Mouse (Mus musculus): ENCODE data around the gene Prkcb. TPM values are rescaled to one million over a fixed set of nuclear protein-coding genes. Genes with fewer than 3 reads are reported as not detected.

Gene Prkcb
- polyA plus RNA-seq, 1 experiment from 2014 or later: 148 TPM

DNA sequence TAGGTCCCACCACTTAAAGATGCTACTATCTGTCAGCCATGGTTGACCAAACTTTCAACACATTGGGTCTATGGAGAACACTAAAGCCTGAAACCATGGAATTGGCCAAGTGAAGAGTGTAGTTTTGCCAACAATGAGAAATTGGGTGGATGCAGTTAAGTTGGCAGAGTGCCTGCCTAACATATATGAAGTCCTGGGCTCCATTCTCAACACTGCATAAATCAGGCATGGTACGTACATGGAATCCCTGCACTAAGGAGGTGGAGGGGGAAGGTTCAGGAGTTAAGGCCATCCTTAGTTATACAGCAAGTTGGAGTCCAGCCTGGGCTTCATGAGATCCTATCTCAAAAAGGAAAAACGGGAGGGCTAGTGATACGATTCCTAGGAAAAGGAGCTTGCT is 364.0 kb downstream of the Prkcb start:
- no peak overlapping the region for H3K9ac ChIP-seq (ENCODE audit: low read depth, low read length)
- no peak overlapping the region for H3K27ac ChIP-seq (ENCODE audit: low read length)
- no peaks in the 10 kb centered on the region for H3K36me3 ChIP-seq (ENCODE audit: control insufficient read depth, insufficient read depth, low read length)
- H3K4me1 ChIP-seq (ENCODE audit: control insufficient read depth, insufficient read depth, low read length): no peaks in the 10 kb centered on the region
- no peaks in the 10 kb centered on the region for H3K9me3 ChIP-seq (replicated peaks; ENCODE audit: control insufficient read depth, low read length, poor library complexity, severe bottlenecking)
- no peak overlapping the region for H3K4me2 ChIP-seq (ENCODE audit: low read length)
- 81% methylated on average over 3 of the region's 3 CpGs for WGBS
- H3K4me3 ChIP-seq (ENCODE audit: low read depth, low read length): no peak overlapping the region
- no peak for ATAC-seq
- no peaks in the 10 kb centered on the region for H3K27me3 ChIP-seq (ENCODE audit: control insufficient read depth, insufficient read depth, low read depth, low read length)

DNA sequence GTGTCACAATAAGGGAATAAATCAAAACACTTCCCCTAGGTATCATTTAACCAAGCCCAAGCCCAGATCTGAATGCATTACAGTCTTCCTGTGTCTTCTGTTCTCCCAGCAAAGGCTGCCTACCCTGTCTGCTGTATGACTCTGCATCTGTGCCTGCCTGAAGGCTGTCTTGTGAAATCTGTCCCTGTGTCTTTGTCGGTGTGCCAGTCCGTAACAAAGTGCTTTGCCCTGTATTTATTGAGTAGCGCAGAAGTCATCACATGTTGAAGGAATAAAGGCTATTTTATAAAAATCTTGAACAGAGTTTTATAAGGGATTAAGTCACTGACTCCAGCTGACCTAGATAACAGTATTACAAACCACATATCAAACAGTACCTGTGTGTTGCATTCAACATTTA is 368.1 kb downstream of the Prkcb start:
- H3K9me3 ChIP-seq (replicated peaks; ENCODE audit: control insufficient read depth, low read length, poor library complexity, severe bottlenecking): no peaks in the 10 kb centered on the region
- no peak for ATAC-seq
- H3K27ac ChIP-seq (ENCODE audit: low read length): no peak overlapping the region
- H3K27me3 ChIP-seq (ENCODE audit: control insufficient read depth, insufficient read depth, low read depth, low read length): no peaks in the 10 kb centered on the region
- no peak overlapping the region for H3K4me3 ChIP-seq (ENCODE audit: low read depth, low read length)
- H3K36me3 ChIP-seq (ENCODE audit: control insufficient read depth, insufficient read depth, low read length): no peaks in the 10 kb centered on the region
- H3K4me2 ChIP-seq (ENCODE audit: low read length): no peak overlapping the region
- no peak overlapping the region for H3K9ac ChIP-seq (ENCODE audit: low read depth, low read length)
- H3K4me1 ChIP-seq (ENCODE audit: control insufficient read depth, insufficient read depth, low read length): no peaks in the 10 kb centered on the region
- WGBS: 90% methylated on average over 3 of the region's 3 CpGs

DNA sequence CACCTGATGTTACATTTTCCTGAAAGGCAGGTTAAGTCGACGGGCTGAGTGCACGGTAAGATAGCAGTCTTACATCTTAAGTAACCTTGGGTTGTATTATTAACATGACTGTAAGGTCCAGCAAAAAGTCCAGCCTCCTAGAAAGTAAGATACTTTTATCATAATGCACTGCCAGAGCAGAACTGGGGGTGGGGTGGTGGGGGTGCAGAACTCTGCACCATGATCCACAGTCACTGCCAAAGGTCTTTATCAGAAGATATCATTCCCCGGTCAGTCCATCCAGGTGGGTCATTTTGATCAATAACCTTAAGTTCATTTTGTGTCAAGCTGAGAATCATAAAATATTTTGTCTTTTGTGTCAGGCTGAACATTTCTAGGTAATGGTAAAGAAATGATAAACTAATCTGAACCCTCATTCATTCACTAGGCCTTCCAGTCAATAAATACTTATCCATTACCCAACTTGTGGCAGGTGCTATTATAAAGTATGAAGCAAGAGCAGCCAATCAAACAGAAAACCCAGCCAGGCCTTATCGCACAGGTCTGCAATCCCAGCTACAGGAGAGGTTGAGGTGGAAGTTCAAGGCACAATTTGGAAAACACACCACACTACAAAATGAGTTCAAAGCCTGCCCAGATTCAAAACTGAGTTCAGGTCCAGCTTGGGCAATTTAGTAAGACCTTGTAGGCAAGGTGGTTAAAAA is 369.0 kb downstream of the Prkcb start:
- Histone ChIP-seq H3K27me3 (ENCODE audit: control insufficient read depth, insufficient read depth, low read depth, low read length) (no peaks in the 10 kb centered on the region), H3K4me2 (ENCODE audit: low read length) (no peak overlapping the region), H3K4me3 (ENCODE audit: low read depth, low read length) (no peak overlapping the region), H3K36me3 (ENCODE audit: control insufficient read depth, insufficient read depth, low read length) (no peaks in the 10 kb centered on the region), H3K9me3 (replicated peaks; ENCODE audit: control insufficient read depth, low read length, poor library complexity, severe bottlenecking) (no peaks in the 10 kb centered on the region), H3K9ac (ENCODE audit: low read depth, low read length) (no peak overlapping the region), H3K4me1 (ENCODE audit: control insufficient read depth, insufficient read depth, low read length) (no peaks in the 10 kb centered on the region), H3K27ac (ENCODE audit: low read length) (no peak overlapping the region)
- ATAC-seq: no peak
- WGBS: 94% methylated on average over 5 of the region's 5 CpGs

DNA sequence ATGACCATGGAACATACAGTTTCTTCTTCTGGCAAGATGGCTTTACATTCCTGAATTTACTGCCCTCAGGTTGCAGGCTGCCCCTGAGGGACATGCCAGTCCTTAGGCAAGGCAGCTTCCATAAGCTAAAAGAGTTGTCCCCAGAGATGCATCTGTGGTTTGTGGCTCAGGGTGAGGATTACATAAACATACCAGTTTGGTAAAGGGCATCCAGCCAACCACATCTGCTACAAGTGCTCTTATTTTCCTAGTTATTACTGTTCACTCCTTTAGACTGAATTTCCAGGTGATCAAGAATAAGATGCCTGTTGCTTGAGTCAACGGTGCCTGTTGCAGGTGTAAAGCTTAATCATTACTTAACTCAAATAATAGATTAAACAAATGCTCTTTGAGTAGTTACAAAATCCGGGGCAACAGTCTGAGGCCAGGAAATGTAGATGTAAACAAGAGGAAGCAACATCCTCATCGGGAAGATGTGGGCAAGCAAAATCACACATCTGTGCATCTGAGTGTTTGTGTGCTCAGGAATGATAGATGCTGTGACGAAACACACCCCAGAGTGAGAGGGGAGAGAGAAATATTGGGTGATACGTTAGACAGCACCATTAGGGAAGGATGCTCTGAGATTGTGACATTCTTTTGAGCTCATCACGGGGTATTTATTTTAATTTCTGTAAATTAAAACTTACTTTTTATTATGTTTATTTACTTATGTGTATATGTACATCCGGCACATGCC is 376.9 kb downstream of the Prkcb start:
- no peaks in the 10 kb centered on the region for H3K9me3 ChIP-seq (replicated peaks; ENCODE audit: control insufficient read depth, low read length, poor library complexity, severe bottlenecking)
- ATAC-seq: no peak
- H3K27me3 ChIP-seq (ENCODE audit: control insufficient read depth, insufficient read depth, low read depth, low read length): no peaks in the 10 kb centered on the region
- no peak overlapping the region for H3K9ac ChIP-seq (ENCODE audit: low read depth, low read length)
- H3K4me2 ChIP-seq (ENCODE audit: low read length): no peak overlapping the region
- no peaks in the 10 kb centered on the region for H3K4me1 ChIP-seq (ENCODE audit: control insufficient read depth, insufficient read depth, low read length)
- no peaks in the 10 kb centered on the region for H3K36me3 ChIP-seq (ENCODE audit: control insufficient read depth, insufficient read depth, low read length)
- 82% methylated on average over 7 of the region's 7 CpGs for WGBS
- no peak overlapping the region for H3K4me3 ChIP-seq (ENCODE audit: low read depth, low read length)
- no peak overlapping the region for H3K27ac ChIP-seq (ENCODE audit: low read length)

DNA sequence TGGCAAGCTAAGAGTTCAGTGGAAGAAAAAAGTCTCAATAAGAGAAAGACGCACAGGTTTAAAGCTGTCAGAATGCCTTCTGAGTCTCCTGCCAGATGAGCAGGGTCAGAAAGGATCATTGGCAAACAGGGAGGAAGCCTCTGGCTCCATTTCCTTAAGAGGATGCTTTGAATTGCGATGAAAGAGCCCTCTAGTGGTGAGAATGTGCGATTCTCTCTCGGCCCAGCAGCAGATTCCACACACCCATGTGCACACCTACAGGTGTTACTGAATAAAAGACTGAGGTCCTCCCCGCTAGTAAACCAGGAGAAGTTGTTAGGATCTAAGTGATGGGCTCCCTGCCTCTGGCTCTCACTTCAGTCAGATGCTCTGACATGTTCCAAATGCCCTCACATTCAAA is 379.4 kb downstream of the Prkcb start:
- no peaks in the 10 kb centered on the region for H3K27me3 ChIP-seq (ENCODE audit: control insufficient read depth, insufficient read depth, low read depth, low read length)
- no peaks in the 10 kb centered on the region for H3K9me3 ChIP-seq (replicated peaks; ENCODE audit: control insufficient read depth, low read length, poor library complexity, severe bottlenecking)
- no peak overlapping the region for H3K9ac ChIP-seq (ENCODE audit: low read depth, low read length)
- ATAC-seq: no peak
- no peak overlapping the region for H3K4me3 ChIP-seq (ENCODE audit: low read depth, low read length)
- no peaks in the 10 kb centered on the region for H3K36me3 ChIP-seq (ENCODE audit: control insufficient read depth, insufficient read depth, low read length)
- no peak overlapping the region for H3K4me2 ChIP-seq (ENCODE audit: low read length)
- no peak overlapping the region for H3K27ac ChIP-seq (ENCODE audit: low read length)
- 27% methylated on average over 5 of the region's 5 CpGs for WGBS
- no peaks in the 10 kb centered on the region for H3K4me1 ChIP-seq (ENCODE audit: control insufficient read depth, insufficient read depth, low read length)

DNA sequence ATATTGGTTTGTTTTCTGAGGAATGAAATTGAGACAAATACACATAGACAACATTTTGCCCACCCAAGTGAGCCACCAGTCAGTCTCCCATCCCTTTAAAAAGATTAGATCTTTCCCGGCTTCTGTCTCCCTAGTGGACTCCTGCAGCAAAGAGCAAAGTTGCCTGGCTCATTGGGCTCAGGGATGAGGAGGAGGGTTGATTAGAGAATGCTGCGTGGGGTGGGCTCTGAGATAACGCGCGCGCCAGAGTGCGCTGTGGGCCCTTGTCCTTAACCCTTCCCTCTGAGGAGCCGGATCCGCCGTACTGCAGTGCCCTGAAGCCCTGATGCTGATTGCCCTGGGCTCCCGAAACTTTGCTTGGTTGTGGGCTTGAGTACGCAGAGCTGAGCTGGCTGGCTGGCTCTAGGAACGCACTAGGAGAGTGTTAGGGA is 381.9 kb downstream of the Prkcb start, which contains the start of gene Cacng3:
Gene Cacng3, plus strand, starts transcription at position 51 of the 431 bp plus-strand sequence.
- Histone ChIP-seq H3K27ac (ENCODE audit: low read length) (peak within 1 kb of the TSS; percentile 68), H3K4me1 (ENCODE audit: control insufficient read depth, insufficient read depth, low read length) (peaks cover 4% of the 10 kb centered on the region; the same call in 1 of the 2 replicates), H3K36me3 (ENCODE audit: control insufficient read depth, insufficient read depth, low read length) (no peaks in the 10 kb centered on the region), H3K4me2 (ENCODE audit: low read length) (peak within 1 kb of the TSS; percentile 63), H3K27me3 (ENCODE audit: control insufficient read depth, insufficient read depth, low read depth, low read length) (no peaks in the 10 kb centered on the region), H3K4me3 (ENCODE audit: low read depth, low read length) (peak within 1 kb of the TSS; percentile 46), H3K9me3 (replicated peaks; ENCODE audit: control insufficient read depth, low read length, poor library complexity, severe bottlenecking) (no peaks in the 10 kb centered on the region), H3K9ac (ENCODE audit: low read depth, low read length) (peak within 1 kb of the TSS; percentile 65)
- ATAC-seq: no peak
- WGBS: 9% methylated on average over 13 of the region's 13 CpGs

DNA sequence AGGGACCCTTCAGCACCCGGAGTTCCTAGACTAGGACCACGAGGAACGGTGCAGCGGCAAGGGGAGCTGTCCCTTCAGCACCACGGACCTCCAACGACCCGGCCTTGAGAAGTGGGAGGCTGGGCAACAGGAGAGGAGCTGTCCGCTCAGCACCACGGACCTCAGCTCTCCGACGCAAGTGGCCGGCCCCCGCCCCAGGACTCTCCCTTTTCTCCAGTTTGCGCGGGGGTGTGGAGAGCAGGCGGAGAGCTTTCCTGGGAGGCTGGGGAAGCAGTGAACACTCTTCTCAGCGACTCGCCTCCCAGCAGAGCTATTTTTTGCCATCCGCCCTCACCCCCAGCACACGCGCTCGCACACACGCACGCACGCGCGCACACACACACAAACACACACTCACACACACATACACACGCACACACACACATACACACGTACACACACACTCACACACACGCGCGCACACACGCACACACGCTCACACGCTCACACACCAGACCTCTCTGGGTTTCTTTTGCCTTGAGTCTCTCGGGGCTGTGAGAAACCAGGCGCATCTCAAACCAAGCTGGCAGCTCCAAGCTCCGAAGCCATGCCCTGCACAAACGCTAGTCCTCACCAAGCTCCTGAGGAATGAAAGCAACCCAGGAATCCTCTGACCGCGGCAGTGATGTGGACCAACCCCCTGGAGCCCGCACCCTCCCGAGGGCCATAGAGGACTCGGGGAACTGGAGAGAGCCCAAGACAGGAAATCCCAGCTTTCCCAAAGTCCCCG is 382.5 kb downstream of the Prkcb start:
- Histone ChIP-seq H3K4me3 (ENCODE audit: low read depth, low read length) (peak overlapping the region; percentile 46), H3K9me3 (replicated peaks; ENCODE audit: control insufficient read depth, low read length, poor library complexity, severe bottlenecking) (no peaks in the 10 kb centered on the region), H3K27me3 (ENCODE audit: control insufficient read depth, insufficient read depth, low read depth, low read length) (no peaks in the 10 kb centered on the region), H3K36me3 (ENCODE audit: control insufficient read depth, insufficient read depth, low read length) (no peaks in the 10 kb centered on the region), H3K9ac (ENCODE audit: low read depth, low read length) (peak overlapping the region; percentile 65), H3K27ac (ENCODE audit: low read length) (peak overlapping the region; percentile 68), H3K4me2 (ENCODE audit: low read length) (peak overlapping the region; percentile 63), H3K4me1 (ENCODE audit: control insufficient read depth, insufficient read depth, low read length) (peaks cover 7% of the 10 kb centered on the region; the same call in 1 of the 2 replicates)
- peak; percentile 85 for ATAC-seq
- 5% methylated on average over 44 of the region's 45 CpGs for WGBS

DNA sequence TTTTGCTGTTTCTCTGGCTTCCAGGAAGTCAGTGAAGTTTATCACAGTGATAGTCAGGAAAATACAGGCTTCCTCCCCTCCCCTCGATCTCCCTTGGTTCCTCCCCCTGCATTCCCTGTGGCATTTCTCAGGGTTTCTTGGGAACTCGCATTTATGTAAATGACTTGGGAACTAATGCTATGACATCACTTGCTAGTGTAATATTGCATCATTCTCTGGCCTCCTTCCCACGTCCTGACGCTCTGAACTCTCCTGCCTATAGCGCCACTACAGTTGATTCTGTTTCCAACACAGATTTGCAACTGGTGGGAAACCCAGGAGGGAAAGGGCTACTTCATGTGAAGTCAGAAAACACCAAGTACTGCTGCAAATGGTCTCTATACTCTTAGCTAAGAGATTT is 384.4 kb downstream of the Prkcb start:
- ATAC-seq: no peak
- H3K36me3 ChIP-seq (ENCODE audit: control insufficient read depth, insufficient read depth, low read length): no peaks in the 10 kb centered on the region
- peak overlapping the region; percentile 63 for H3K4me2 ChIP-seq (ENCODE audit: low read length)
- H3K27ac ChIP-seq (ENCODE audit: low read length): no peak overlapping the region
- no peaks in the 10 kb centered on the region for H3K27me3 ChIP-seq (ENCODE audit: control insufficient read depth, insufficient read depth, low read depth, low read length)
- H3K9me3 ChIP-seq (replicated peaks; ENCODE audit: control insufficient read depth, low read length, poor library complexity, severe bottlenecking): no peaks in the 10 kb centered on the region
- H3K9ac ChIP-seq (ENCODE audit: low read depth, low read length): no peak overlapping the region
- WGBS: 42% methylated on average over 5 of the region's 5 CpGs
- H3K4me1 ChIP-seq (ENCODE audit: control insufficient read depth, insufficient read depth, low read length): peaks cover 7% of the 10 kb centered on the region; the same call in 1 of the 2 replicates
- peak overlapping the region; percentile 46 for H3K4me3 ChIP-seq (ENCODE audit: low read depth, low read length)

All from midbrain, embryonic 16.5 days (tissue).